Mouse (Mus musculus) embryonic facial prominence, embryonic 15.5 days (tissue): ENCODE measurements around the gene Gak. TPM values are rescaled to one million over a fixed set of nuclear protein-coding genes. Genes with fewer than 3 reads are reported as not detected.
"Not testable (repeated sequence)": the region's sequence is repeated elsewhere in the genome, so short reads cannot be mapped to it uniquely, and the experiment has no call there.

Source experiments
- ATAC-seq: fragments of 200-750 bp; cut with Nextera tagmentation; 2 replicates; pipeline ENCODE4 v1.8.0; 2017; ENCODE audit warnings: low read depth, moderate TSS enrichment; ENCODE audit not compliant: insufficient number of reproducible peaks, low FRiP score, low TSS enrichment
- H3K27ac ChIP-seq: fragments of 300-500 bp; sonication (generic); replicated peaks from 2 replicates; pipeline ENCODE4 v1.5.1; 2015; ENCODE audit warnings: mild to moderate bottlenecking, inconsistent platforms
- H3K27me3 ChIP-seq: fragments of 300-500 bp; sonication (generic); 2 replicates; pipeline ENCODE4 v1.6.1; 2015; ENCODE audit warnings: inconsistent platforms
- H3K36me3 ChIP-seq: fragments of 300-500 bp; sonication (generic); 2 replicates; pipeline ENCODE4 v1.6.1; 2015; ENCODE audit warnings: mild to moderate bottlenecking, inconsistent platforms
- H3K4me1 ChIP-seq: fragments of 300-500 bp; sonication (generic); 2 replicates; pipeline ENCODE4 v1.6.1; 2015; ENCODE audit warnings: inconsistent platforms
- H3K4me2 ChIP-seq: fragments of 300-500 bp; sonication (generic); replicated peaks from 2 replicates; pipeline ENCODE4 v1.6.1; 2015; ENCODE audit warnings: mild to moderate bottlenecking, inconsistent platforms
- H3K4me3 ChIP-seq: fragments of 300-500 bp; sonication (generic); replicated peaks from 2 replicates; pipeline ENCODE4 v1.5.1; 2015; ENCODE audit warnings: mild to moderate bottlenecking, inconsistent platforms
- H3K9ac ChIP-seq: fragments of 300-500 bp; sonication (generic); 2 replicates; pipeline ENCODE4 v1.6.1; 2015; ENCODE audit warnings: inconsistent platforms
- H3K9me3 ChIP-seq: fragments of 300-500 bp; sonication (generic); replicated peaks from 2 replicates; pipeline ENCODE4 v1.6.1; 2016; ENCODE audit warnings: inconsistent platforms
- WGBS: fragments of 180-500 bp; shearing (Covaris S2); methylation state at CpG from one replicate; pipeline ENCODE4 v1.1.7; 2015; 5-methylcytosine and 5-hydroxymethylcytosine counted together
- polyA plus RNA-seq: library from polyadenylated mRNA; unstranded; fragments of >200 nt; fragmentation: Nextera tagmentation; extraction: Ambion mirVana; gene quantifications from 2 replicates; pipeline ENCODE4 v1.2.1, GENCODE M21; 2015

Gak gene
- polyA plus RNA-seq, 1 experiment from 2014 or later, result 56.4 TPM

DNA sequence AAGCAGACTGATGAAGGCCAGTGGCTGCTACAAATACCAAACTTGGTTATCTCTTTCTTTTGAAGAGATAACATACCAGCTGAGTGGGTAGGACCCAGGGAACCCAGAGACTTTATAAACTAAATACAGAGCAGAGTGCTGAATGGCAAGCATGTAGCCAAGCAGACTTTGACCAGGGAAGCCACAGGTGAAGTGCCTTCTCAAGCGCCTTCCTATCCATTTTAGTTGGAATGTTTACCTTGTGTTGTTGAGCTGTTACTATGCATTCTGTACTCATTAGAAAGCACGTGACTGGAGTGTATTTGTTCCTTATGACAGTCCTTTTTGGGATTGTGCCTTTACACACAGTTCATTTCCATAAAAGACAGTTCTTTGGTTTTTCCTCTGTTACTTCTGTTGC lies 14.1 kb upstream of the Gak start:
- no peaks in the 10 kb centered on the region for H3K4me1 ChIP-seq
- no peak overlapping the region for H3K27ac ChIP-seq
- H3K27me3 ChIP-seq, result no peaks in the 10 kb centered on the region
- no peaks in the 10 kb centered on the region for H3K9me3 ChIP-seq
- peaks cover 71% of the 10 kb centered on the region for H3K36me3 ChIP-seq
- H3K4me3 ChIP-seq, result no peak overlapping the region
- no peak for ATAC-seq
- H3K9ac ChIP-seq, result no peak overlapping the region
- WGBS, result 73% methylated on average over 2 of the region's 2 CpGs
- no peak overlapping the region for H3K4me2 ChIP-seq

DNA sequence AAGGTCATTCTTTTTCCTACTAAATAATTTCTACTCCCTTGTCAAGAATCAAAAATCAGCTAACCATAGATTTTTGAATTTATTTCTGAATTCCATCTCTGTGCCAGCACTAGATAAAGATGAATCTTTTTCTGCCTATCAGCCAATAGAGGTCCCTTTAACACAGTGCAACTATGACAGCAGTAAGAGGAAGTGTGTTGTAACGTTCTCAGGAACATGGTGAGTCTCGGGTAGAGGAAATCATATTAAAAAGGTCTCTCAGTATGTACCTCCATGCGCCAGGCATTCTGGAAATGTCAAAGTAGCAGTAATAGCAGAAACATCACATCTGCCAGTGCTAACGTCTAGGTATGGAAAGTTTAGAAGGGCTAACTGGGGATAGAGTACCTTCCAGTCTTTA lies 6.6 kb upstream of the Gak start:
- H3K9me3 ChIP-seq, result no peaks in the 10 kb centered on the region
- H3K27ac ChIP-seq, result no peak overlapping the region
- H3K4me1 ChIP-seq, result no peaks in the 10 kb centered on the region
- H3K4me3 ChIP-seq, result no peak overlapping the region
- 69% methylated on average over 4 of the region's 4 CpGs for WGBS
- no peaks in the 10 kb centered on the region for H3K27me3 ChIP-seq
- ATAC-seq, result no peak
- H3K36me3 ChIP-seq, result 0 out of 2 replicates have a peak, but pooled peaks cover 14% of the 10 kb centered on the region
- no peak overlapping the region for H3K4me2 ChIP-seq
- no peak overlapping the region for H3K9ac ChIP-seq

DNA sequence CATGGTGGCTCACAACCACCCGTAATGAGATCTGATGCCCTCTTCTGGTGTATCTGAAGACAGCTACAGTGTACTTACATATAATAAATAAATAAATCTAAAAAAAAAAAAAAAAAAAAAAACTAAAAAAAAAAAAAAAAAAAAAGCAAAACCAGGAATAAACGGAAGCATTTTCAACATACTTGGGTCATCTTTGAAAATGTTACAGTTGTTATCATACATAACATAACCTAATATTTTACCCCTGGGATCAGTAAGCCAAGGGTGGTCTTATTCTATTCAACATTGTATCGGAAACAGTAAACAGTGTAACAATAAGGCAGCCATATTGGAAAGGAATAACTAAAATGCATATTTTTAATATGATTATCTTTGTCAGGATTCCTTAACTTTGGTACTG lies 4.5 kb upstream of the Gak start:
- H3K27ac ChIP-seq, H3K27me3 ChIP-seq, H3K9me3 ChIP-seq, ATAC-seq, H3K4me2 ChIP-seq, H3K4me3 ChIP-seq, H3K9ac ChIP-seq, H3K4me1 ChIP-seq, H3K36me3 ChIP-seq: not testable (repeated sequence)
- 73% methylated on average over 2 of the region's 3 CpGs for WGBS

DNA sequence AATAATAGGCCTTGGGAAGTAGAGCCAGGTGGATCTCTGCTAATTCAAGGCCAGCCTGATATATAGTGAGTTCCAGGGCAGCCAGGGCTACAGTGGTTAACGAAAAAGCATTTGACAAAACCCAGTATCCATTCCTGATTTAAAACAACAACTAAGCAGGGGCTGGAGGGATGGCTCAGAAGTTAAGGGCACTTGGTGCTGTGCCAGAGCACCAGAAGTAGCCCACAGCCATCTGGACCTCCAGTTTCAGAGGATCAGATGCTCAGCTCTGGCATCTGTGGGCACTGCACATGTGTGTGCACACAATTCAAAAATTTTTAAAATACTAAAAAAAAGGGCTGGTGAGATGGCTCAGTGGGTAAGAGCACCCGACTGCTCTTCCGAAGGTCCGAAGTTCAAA lies 4.1 kb upstream of the Gak start:
- H3K36me3 ChIP-seq, result 0 out of 2 replicates have a peak, but pooled peaks cover 7% of the 10 kb centered on the region
- no peak for ATAC-seq
- no peaks in the 10 kb centered on the region for H3K9me3 ChIP-seq
- no peak overlapping the region for H3K27ac ChIP-seq
- H3K9ac ChIP-seq, result no peak overlapping the region
- no peak overlapping the region for H3K4me3 ChIP-seq
- H3K27me3 ChIP-seq, result no peaks in the 10 kb centered on the region
- H3K4me1 ChIP-seq, result peaks cover 11% of the 10 kb centered on the region
- no peak overlapping the region for H3K4me2 ChIP-seq
- 92% methylated on average over 4 of the region's 4 CpGs for WGBS

DNA sequence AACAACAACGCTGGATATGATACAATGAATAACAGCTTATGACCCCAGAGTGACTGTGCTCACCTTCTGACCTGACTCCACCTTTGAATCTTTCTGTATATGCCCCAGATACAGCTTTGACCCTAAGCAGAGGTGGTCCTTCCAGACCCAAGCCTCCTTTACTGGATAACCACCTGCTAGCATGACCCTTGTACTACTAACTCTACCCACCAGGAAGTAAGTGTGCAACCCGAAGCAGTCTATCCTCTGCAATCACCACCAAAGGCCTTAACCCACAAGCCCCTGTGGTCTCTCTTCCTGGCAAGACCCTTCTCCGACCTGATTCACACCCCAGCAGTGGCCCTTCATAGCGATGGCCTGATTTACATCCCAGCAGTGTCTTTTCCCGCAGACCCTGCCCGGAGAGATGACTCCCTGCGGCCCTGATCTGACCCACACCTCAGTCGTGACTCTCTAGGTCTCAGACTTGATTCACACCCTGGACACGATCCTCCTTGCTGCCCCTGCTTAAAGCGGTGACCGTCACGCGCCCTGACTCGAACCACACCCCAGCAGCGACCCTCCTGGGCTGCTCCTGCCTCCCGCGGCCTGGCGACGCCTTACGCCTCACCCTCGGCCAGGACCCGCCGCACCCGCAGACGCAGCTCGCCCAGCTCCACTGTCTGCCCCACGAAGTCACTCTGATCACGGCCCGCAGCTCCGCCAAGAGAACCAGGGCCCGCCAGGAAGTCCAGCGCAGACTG lies 493 bp downstream of the Gak start:
- WGBS, result 2% methylated on average over 31 of the region's 32 CpGs
- peaks cover 23% of the 10 kb centered on the region for H3K4me1 ChIP-seq
- no peaks in the 10 kb centered on the region for H3K9me3 ChIP-seq
- peak overlapping the region; percentile 89 for H3K27ac ChIP-seq
- no peaks in the 10 kb centered on the region for H3K27me3 ChIP-seq
- peak overlapping the region; percentile 91 for H3K9ac ChIP-seq
- H3K4me3 ChIP-seq, result peak overlapping the region; percentile 90
- peak; percentile 84 for ATAC-seq
- H3K4me2 ChIP-seq, result peak overlapping the region; percentile 79
- peaks cover 7% of the 10 kb centered on the region for H3K36me3 ChIP-seq

DNA sequence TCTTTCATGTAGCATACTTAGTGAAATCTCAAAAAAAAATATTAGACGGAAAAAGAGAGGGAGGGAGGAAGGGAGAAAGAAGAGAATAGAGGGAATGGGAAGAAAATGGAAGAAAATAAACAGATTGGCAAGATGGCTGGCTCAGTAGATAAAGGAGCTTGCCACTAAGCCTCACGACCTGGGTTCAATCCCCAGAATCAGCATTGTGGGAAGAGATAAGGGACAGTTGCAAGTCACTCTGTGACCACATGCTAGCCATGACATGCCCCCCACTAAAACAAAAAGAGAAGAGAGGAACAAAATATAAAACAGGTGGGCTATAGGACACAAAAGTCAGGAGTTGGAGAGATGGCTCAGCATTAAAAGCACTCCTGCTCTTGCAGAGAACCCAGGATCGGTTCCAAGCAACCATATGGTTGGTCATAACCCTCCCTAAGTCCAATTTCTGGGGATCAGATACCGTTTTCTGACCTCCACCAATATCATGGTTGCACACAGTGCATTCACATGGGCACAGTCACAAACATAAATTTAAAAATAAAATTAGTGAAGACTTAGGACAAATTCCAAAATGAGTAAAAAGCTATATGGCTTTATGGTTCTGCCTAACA lies 3.4 kb downstream of the Gak start:
- Histone ChIP-seq H3K27ac (no peak overlapping the region), H3K9ac (no peak overlapping the region), H3K4me3 (no peak overlapping the region), H3K9me3 (no peaks in the 10 kb centered on the region), H3K36me3 (peaks cover 32% of the 10 kb centered on the region), H3K4me2 (no peak overlapping the region), H3K4me1 (peaks cover 23% of the 10 kb centered on the region), H3K27me3 (no peaks in the 10 kb centered on the region)
- WGBS, result 76% methylated on average over 4 of the region's 4 CpGs
- no peak for ATAC-seq

DNA sequence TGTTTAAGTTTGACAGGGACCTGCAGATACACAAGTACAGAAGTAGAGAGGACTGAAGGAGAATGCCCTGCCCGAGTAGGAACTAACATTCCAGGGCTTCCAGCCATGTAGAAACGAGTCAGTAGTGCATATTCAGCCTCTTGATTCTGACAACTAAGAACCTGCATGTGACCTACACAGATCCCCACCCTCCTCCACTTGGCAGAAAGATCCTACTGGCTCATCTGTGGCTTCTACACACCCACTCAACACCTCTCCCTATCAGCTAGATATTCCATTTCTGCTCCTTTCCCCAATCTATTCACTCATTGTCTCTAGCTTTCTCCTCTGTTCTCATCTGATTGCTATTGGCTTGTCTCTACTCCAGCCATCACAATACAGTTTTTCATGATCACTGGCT lies 7.7 kb downstream of the Gak start:
- Histone ChIP-seq H3K27ac (no peak overlapping the region), H3K4me1 (no peaks in the 10 kb centered on the region), H3K27me3 (no peaks in the 10 kb centered on the region), H3K4me3 (no peak overlapping the region), H3K9me3 (no peaks in the 10 kb centered on the region), H3K9ac (no peak overlapping the region), H3K4me2 (no peak overlapping the region), H3K36me3 (peaks cover 55% of the 10 kb centered on the region)
- no peak for ATAC-seq
- WGBS, result 71% methylated on average over 2 of the region's 2 CpGs

DNA sequence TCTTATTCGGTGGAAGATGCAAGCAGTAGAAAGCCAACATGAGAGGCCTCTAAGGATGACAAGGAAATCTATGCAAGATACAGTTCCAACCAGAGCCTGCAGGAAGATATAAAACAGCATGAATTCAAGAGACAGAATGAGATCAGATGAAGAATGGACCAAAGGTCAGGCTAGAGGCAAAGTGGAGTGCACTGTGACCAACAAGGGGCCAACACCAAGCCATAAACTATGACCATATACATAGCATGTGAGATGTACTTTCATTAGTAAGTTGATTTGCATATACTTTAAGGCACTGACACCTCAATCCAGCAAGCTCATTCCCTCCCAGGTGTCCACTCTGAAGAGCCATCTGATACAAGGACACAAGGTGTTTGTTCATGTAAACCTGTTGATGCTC lies 19.1 kb downstream of the Gak start:
- Histone ChIP-seq H3K4me3 (no peak overlapping the region), H3K27ac (no peak overlapping the region), H3K4me1 (no peaks in the 10 kb centered on the region), H3K9ac (no peak overlapping the region), H3K9me3 (no peaks in the 10 kb centered on the region), H3K36me3 (peaks cover 94% of the 10 kb centered on the region), H3K27me3 (no peaks in the 10 kb centered on the region), H3K4me2 (no peak overlapping the region)
- 92% methylated on average over 1 of the region's 1 CpGs for WGBS
- ATAC-seq, result no peak

DNA sequence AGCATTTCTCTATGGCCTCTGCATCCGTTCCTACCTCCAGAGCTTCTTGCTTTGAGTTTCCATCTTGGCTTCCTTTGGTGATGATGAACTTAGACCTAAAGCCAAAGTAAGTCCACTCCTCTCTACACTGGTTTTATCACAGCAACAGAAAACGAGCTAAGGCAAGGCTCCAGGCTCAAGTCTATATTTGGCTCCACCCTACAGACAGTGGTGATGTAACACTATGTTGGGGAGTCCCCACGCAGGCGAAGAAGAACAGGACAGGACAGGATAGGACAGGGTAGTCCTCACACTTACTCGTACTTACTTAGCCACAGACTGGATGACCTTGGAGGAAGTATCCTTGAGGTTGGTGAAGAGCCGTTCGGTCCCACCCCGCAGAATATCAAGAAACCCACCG lies 27.0 kb downstream of the Gak start:
- WGBS, result 90% methylated on average over 9 of the region's 9 CpGs

DNA sequence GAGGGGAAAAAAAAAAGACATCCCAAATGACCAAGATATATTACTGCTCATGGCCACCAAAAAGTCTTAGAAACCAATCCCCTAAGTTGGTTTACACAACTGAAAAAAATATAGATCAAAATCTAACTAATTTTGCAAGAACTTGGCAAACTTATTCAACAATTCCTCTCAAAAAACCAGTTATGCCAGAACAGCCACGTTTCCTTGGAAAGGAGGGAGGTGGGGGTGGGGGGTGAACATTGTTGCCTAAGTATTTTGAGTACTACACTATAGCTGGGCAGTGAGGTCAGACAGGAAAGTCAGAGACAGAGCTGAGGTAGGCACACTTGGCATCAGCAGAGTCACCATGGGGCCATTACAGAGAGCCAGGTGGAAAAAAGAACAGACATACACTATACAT lies 29.6 kb downstream of the Gak start:
- no peak for ATAC-seq
- Histone ChIP-seq H3K27ac (no peak overlapping the region), H3K4me3 (no peak overlapping the region), H3K4me2 (no peak overlapping the region), H3K9me3 (no peaks in the 10 kb centered on the region), H3K4me1 (no peaks in the 10 kb centered on the region), H3K9ac (no peak overlapping the region), H3K36me3 (peaks cover 93% of the 10 kb centered on the region), H3K27me3 (no peaks in the 10 kb centered on the region)
- 73% methylated on average over 1 of the region's 1 CpGs for WGBS

More for the DNA sequence above, 27.0 kb downstream of the Gak start:
- no peak overlapping the region for H3K9ac ChIP-seq
- peaks cover 93% of the 10 kb centered on the region for H3K36me3 ChIP-seq
- no peak overlapping the region for H3K4me2 ChIP-seq
- H3K9me3 ChIP-seq, result no peaks in the 10 kb centered on the region
- H3K27me3 ChIP-seq, result no peaks in the 10 kb centered on the region
- H3K27ac ChIP-seq, result no peak overlapping the region
- no peaks in the 10 kb centered on the region for H3K4me1 ChIP-seq
- ATAC-seq, result 0 out of 2 replicates have a peak, but pooled peaks have one; percentile 34
- H3K4me3 ChIP-seq, result no peak overlapping the region

DNA sequence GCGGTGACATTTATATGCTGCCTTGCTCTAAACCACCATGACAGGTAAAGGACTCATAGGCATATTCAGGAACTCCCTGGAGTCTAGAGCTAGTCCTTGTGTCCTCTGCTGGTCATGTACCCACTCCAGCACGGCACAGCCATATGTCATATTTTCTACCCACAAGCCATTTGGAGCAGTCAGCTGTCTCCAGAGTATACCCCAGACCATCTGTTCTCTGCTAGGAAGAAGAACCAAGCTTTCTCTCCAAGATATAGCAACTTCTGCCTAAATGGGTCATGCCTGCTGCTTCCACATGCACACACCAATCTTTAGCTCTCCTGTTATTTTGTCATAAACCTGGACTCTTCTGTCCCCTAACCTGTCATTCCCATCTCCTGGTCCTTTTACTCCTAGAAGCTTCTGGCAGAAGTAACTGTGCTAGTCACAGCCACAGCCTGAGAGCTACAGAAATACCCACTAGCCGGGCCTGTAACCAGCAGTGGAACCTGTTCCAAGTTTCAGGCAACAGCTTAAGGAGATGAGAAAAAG lies 48.1 kb downstream of the Gak start:
- Histone ChIP-seq H3K27me3 (no peaks in the 10 kb centered on the region), H3K9ac (no peak overlapping the region), H3K27ac (no peak overlapping the region), H3K9me3 (no peaks in the 10 kb centered on the region), H3K4me2 (no peak overlapping the region), H3K4me1 (no peaks in the 10 kb centered on the region), H3K4me3 (no peak overlapping the region), H3K36me3 (peaks cover 83% of the 10 kb centered on the region)
- ATAC-seq, result no peak
- 89% methylated on average over 3 of the region's 3 CpGs for WGBS
